Mouse (Mus musculus) E14TG2a.4 (cell line): ENCODE measurements at regions not wholly inside any gene's neighbourhood (a gene's known extent, or its start where the extent isn't known, plus 50 kb on each side); places are given as distances from the start of the nearest gene placed in this dataset.

Experiments used
- CTCF ChIP-seq: conservative IDR thresholded peaks from 2 replicates; pipeline ENCODE4 v1.5.1; 2014; ENCODE audit warnings: low read length
- NANOG ChIP-seq: IDR thresholded peaks from 2 replicates; pipeline ENCODE4 v1.6.1; 2014; ENCODE audit warnings: borderline replicate concordance, low read length, mixed read lengths

GRCm38 (mm10) chr7:73088321-73088720, 287.0 kb upstream of the Rgma start:
- no peak for TF ChIP-seq CTCF
- TF ChIP-seq NANOG = no peak
